Mouse (Mus musculus): Measurements from ENCODE around the gene AU040320.
A peak's percentile ranks its signal among the peaks of the same experiment; 100 is the strongest.

Gene AU040320

GRCm38 (mm10) chr4:126782996-126783395 is 29.7 kb downstream of the AU040320 start:
- no peak for DNase-seq (ENCODE audit: low spot score)

GRCm38 (mm10) chr4:126792341-126793102 is 39.2 kb downstream of the AU040320 start:
- no peak for DNase-seq (ENCODE audit: low spot score)

- no peak for DNase-seq (ENCODE audit: low spot score)
These were observed 48.8 kb downstream of the AU040320 start for GRCm38 (mm10) chr4:126802174-126802573.

DNA sequence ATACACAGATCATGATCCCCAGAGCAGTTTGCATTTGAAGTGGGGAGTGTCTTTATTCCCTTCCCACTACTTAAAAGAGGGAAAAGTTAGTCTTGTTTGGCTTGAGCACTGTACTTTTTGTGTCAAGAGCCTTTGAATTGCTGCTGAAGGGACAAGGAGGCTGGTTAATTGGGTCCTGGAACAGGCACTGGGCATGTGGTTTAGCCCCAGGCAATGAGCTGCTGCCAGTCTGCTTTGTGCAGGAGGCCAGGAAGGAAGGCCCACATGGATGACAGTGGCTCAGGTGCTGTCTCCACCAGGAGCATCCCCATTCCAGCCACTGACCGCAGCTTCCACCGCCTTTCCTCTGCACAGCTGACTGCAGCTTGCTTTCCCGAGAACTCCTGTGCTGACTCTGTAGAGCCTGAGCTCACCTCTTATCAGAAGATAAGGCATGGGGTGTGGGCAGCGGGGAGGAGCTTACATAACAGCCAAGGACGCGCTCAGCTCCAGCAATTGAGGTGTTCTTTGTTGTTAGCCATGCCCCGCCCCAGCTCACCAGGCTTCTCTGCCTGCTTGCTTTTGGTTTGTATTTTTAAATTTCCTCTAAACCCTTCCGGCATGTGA is 50.0 kb downstream of the AU040320 start:
- DNase-seq (ENCODE audit: low spot score): no peak

- no peak for DNase-seq (ENCODE audit: low spot score)
These were observed 52.4 kb downstream of the AU040320 start for GRCm38 (mm10) chr4:126805741-126806140.

GRCm38 (mm10) chr4:126806692-126807427 is 53.5 kb downstream of the AU040320 start:
- DNase-seq (ENCODE audit: low spot score): no peak

GRCm38 (mm10) chr4:126810566-126810965 is 57.2 kb downstream of the AU040320 start:
- DNase-seq (ENCODE audit: low spot score): no peak

GRCm38 (mm10) chr4:126813212-126813611 is 59.9 kb downstream of the AU040320 start:
- DNase-seq (ENCODE audit: low spot score): no peak

GRCm38 (mm10) chr4:126814854-126815253 is 61.5 kb downstream of the AU040320 start:
- no peak for DNase-seq (ENCODE audit: low spot score)

DNA sequence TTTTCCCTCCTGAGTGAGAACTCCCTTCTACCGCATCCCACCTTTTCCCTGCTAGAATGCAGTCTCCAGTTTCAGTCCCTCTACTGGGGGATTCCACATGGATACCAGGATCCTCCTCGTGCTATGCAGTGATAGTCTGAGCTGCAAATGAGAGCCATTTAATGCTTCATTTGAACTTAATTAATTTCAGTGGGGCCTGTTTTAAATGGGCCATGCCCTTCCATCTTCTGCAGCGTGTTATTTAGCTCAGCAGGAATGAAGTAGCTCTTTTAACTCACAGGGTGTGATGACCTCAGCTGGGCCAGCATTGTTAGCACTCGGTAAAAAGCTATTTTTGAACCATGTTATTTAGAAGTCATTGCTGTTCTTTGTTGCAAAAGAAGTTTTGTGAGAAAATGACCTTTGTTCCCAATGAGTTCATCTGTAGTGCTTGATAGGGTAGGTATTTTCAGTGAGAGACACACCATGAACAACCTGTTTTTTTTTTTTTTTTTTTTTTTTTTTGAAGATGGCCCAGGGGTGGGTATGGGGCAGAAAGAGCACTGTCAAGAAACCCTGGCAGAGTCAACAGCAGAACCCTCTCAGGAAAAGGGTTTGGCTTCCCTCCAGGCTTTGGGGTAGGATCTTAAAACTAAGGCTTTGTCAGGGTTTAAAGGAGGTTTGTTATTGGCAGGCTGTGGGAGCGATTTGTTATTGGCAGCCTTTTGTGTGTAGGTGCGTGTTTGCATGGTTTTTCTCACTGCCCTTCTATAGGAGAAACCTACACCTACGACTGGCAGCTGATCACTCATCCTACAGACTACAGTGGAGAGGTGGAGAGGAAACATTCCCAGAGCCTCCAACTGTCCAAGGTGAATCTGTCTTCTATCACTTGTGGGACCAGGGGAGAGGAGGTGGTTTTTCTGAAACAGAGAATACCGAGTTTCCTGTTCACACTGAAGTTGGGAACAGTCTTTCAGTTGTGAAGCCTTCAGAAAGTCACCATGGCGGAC is 69.8 kb downstream of the AU040320 start:
- no peak for DNase-seq (ENCODE audit: low spot score)

DNA sequence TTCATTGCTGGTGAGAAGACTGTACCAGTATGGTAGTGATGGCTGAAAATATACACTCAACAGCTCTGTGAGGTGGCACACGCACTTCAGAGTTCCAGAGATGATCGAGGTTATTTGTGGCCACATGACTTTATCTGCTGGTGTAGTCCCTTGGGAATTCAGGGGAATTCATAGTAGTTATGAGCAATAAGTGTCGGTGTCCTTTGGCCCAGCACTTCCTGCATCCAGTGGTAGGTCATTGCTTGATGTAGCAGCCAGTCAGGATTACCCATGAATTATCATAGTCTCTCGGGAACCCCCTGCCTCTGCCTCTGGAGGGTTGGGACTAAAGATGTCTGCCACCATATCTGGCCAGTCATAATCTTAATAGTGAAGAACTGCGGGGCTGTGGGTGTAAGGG is 70.6 kb downstream of the AU040320 start:
- no peak for DNase-seq (ENCODE audit: low spot score)

GRCm38 (mm10) chr4:126831122-126831521 is 77.8 kb downstream of the AU040320 start:
- DNase-seq (ENCODE audit: low spot score): no peak

GRCm38 (mm10) chr4:126838799-126839198 is 85.5 kb downstream of the AU040320 start:
- DNase-seq (ENCODE audit: low spot score): no peak

DNA sequence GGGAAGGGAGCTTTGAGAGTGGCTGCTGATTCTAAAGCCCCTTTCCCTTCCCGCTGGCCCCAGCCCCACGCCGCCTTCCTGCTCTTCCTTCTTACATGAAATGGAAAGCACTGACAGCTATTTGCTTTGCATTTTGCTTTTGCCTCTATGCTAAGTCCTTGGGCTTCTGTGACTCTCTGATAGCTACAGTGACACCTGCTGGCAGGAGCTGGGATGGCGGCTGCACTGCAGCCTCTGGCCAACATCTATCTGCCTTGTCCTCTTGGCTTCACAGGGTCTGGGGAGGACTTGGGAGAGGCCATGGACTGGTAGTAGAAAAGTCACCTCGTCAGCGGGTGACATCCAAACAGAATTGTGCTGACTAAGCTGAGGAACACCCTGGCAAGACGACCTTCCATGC is 86.5 kb downstream of the AU040320 start:
- DNase-seq (ENCODE audit: low spot score): peak; percentile 82

DNA sequence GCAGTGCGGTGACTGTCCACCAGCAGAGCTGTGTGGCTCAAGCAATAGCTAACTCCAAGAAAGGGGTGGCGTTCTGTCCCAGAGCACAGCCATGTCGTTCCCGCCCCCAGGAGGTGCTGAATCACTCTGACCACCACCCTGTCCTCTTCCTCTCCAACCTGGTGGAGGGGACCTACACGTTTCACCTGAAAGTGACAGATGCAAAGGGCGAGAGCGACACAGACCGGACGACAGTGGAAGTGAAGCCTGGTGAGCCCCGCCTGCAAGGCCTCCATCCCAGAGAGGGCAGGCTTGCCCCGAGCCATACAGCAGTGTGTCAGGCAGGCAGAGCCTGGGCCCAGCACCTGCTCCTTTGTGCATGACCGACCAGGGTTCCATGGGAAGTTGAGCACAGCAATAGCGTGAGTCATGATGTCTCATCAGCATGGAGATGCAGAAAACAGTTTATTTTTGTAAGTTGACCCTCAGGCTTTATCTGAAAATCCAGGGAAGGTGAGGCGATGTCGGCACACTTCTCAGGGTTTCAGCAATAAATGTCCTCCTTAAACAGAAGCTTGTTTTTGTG is 87.7 kb downstream of the AU040320 start:
- DNase-seq (ENCODE audit: low spot score): no peak

GRCm38 (mm10) chr4:126842911-126843310 is 89.6 kb downstream of the AU040320 start:
- no peak for DNase-seq (ENCODE audit: low spot score)

DNA sequence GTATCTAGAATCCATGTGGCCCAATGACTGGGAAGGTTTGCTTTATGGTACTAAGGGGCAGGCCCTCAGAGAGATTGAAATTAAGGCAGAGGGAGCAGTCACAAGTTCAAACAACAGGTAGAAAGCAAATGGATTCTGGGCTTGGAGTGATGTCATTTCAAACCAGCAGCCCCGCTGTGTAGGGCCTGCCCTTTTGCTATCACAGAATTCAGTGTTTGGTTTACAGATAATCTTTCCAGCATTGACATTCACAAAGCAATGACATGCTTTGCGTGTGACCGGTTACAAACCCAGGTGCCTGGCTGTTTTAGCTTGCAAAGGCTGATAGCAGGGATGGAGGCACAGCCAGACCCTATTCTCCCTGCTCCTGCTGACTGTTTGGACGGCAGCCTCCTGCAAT is 92.3 kb downstream of the AU040320 start:
- no peak for DNase-seq (ENCODE audit: low spot score)

DNA sequence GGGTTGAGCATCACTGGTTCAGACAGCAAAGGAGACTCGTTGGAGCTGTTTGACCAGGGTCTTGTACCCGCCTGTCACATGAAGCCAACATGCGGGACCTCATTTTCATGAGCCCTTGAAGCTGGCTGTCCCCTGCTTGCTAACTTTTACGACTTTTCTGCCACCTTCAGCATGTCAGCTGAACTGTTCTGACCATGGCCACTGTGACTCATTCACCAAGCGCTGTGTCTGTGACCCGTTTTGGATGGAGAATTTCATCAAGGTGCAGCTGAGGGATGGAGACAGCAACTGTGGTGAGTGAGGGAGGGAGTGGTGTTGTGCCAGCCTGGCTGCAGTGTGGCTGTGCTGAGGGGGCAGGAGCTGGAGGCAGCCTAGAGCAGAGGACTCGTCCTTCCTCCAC is 93.6 kb downstream of the AU040320 start:
- no peak for DNase-seq (ENCODE audit: low spot score)

- peak; percentile 48 for DNase-seq (ENCODE audit: low spot score)
These were observed 96.9 kb downstream of the AU040320 start for GRCm38 (mm10) chr4:126850019-126850777.

DNA sequence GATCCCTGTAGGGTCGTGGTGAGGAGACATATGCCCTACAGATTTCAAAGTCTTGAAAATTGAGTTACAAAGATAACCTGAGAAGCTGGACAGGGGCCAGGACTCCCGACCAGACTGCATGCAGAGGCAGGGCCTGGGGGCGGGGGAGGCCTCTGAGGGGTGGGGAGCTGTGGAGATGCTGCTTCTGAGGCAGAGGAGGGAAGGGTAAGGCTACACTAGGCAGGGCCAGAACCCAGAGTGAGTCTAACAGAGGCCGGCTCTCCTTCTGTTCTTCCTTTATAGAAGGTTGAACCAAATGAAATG is 97.4 kb downstream of the AU040320 start:
- DNase-seq (ENCODE audit: low spot score): peak; percentile 62

DNA sequence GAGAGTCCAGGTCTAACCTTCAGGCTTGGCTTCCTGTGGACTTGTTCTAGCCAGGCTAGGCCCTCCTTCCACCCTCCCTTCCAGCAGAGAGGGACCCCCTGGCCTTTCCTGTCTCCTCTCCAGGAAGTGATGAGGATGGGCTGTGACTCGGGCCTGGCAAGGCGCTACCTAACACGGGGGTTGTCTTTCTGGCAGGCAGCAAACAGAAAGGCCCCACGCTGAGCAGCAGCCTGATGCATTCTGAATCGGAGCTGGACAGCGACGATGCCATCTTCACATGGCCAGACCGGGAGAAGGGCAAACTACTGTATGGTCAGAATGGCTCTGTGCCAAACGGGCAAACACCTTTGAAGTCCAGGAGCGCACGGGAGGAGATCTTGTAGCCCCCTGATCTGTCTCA is 99.6 kb downstream of the AU040320 start:
- no peak for DNase-seq (ENCODE audit: low spot score)

Measured in MN1 (cell line).